Mouse (Mus musculus): ENCODE results near the gene Megf11. TPM values are rescaled to one million over a fixed set of nuclear protein-coding genes. Genes with fewer than 3 reads are reported as not detected.
"Not testable (repeated sequence)": the region's sequence is repeated elsewhere in the genome, so short reads cannot be mapped to it uniquely, and the experiment has no call there.

Gene Megf11
- total and polyA plus RNA-seq, 3 experiments = 0.33 to 0.38 TPM; not detected in 1

DNA sequence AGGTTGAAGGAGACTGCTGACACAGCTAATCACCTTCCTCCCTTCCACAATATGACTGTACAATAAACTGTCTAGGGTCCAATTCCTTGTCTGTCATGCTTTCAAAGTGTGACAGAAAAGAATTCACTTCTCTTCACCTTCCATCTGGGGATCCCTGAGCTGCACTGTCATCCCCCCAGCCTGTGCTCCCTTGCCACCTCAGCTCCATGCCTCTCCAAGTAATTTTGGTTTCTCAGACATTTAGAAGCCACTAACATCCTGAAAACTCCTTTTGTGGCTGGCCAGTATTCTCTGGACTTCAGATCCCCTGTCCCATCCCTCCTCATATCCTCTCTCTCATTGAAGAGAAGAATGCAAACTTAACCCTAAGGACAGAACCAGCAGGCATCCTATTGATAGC lies 317.0 kb downstream of the Megf11 start:
- ATAC-seq (ENCODE audit: extremely low read depth, insufficient number of reproducible peaks, low FRiP score, poor library complexity, severe bottlenecking) (no peak), DNase-seq (ENCODE audit: low spot score) (no peak)
- H3K4me1 ChIP-seq (ENCODE audit: insufficient read depth, low read depth, low read length) = peaks cover 19% of the 10 kb centered on the region
- TF ChIP-seq POLR2AphosphoS5 (IDR thresholded peaks at IDR 0.05; ENCODE audit: insufficient replicate concordance, low read depth, low read length) = no peak
- TF ChIP-seq TAL1 (conservative IDR thresholded peaks at IDR 0.05; ENCODE audit: low read depth, low read length) = no peak
- TF ChIP-seq GATA1 (IDR thresholded peaks at IDR 0.05; ENCODE audit: borderline replicate concordance, low read length) = no peak
- H3K9me3 ChIP-seq (replicated peaks) = no peaks in the 10 kb centered on the region
- peaks cover 79% of the 10 kb centered on the region for H3K36me3 ChIP-seq (replicated peaks)
- no peaks in the 10 kb centered on the region for H3K27me3 ChIP-seq (ENCODE audit: insufficient read depth, low read length)
- H3K4me3 ChIP-seq (ENCODE audit: low read depth, low read length) = no peak overlapping the region

DNA sequence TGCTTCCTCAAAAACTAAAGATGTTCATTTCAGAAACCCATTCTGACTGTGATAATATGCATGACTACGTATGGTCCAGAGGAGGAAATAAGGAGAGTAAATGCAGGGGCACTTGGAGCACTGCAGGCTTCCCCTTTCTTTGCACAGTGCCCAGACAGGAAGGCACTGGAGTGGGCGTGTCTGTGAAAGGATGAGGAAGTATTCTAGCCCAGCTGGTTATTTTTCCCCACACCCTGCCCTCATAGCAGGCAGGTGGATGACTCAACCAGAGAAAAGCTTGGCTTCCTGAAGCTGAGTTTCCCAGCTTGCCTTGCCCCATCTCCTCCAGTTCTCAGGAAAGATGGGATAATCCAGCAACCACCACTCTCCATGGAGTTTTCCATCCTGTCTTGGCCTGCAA lies 317.5 kb downstream of the Megf11 start:
- DNase-seq (ENCODE audit: low spot score) = peak; percentile 66
- Histone ChIP-seq H3K9me3 (replicated peaks) (no peaks in the 10 kb centered on the region), H3K36me3 (replicated peaks) (peaks cover 79% of the 10 kb centered on the region), H3K4me3 (ENCODE audit: low read depth, low read length) (no peak overlapping the region), H3K4me1 (ENCODE audit: insufficient read depth, low read depth, low read length) (peaks cover 19% of the 10 kb centered on the region), H3K27me3 (ENCODE audit: insufficient read depth, low read length) (no peaks in the 10 kb centered on the region)
- TF ChIP-seq GATA2 (IDR thresholded peaks at IDR 0.05; ENCODE audit: borderline replicate concordance, low read depth, low read length) (no peak), CTCF (IDR thresholded peaks at IDR 0.05; ENCODE audit: low read depth, low read length) (no peak), POLR2AphosphoS5 (IDR thresholded peaks at IDR 0.05; ENCODE audit: insufficient replicate concordance, low read depth, low read length) (no peak), GATA1 (IDR thresholded peaks at IDR 0.05; ENCODE audit: borderline replicate concordance, low read length) (no peak)
- ATAC-seq (ENCODE audit: extremely low read depth, insufficient number of reproducible peaks, low FRiP score, poor library complexity, severe bottlenecking) = peak; percentile 60

DNA sequence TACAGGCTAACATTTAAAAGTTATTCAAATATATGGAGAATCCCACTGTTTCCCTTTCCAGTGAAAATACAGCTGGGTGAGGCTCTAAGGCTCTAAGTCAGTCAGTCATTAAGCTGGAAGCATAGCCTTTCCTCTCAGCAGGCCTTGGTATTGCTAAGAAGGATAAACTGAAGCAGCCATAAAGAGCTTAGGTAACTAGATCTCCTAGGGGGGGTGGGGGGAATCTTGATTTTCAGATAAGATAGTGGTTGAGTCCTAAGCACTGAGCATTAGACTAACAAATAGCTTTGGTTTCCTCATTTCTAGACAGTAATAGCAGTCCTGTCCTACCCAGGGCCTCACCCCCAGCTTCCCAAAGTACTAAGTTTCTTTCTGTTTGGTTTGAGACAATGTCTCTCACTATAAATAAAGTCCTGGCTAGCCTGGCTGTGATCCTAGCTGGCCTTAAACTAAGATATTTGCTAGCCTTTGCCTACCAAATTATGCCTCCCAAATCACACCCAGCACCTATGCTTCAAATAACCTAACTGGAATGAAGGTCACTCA lies 318.1 kb downstream of the Megf11 start:
- Histone ChIP-seq H3K4me1 (ENCODE audit: insufficient read depth, low read depth, low read length) (peaks cover 19% of the 10 kb centered on the region), H3K27me3 (ENCODE audit: insufficient read depth, low read length) (no peaks in the 10 kb centered on the region), H3K9me3 (replicated peaks) (no peaks in the 10 kb centered on the region), H3K4me3 (ENCODE audit: low read depth, low read length) (no peak overlapping the region), H3K36me3 (replicated peaks) (peaks cover 79% of the 10 kb centered on the region)
- ATAC-seq (ENCODE audit: extremely low read depth, insufficient number of reproducible peaks, low FRiP score, poor library complexity, severe bottlenecking) (no peak), DNase-seq (ENCODE audit: low spot score) (no peak)
- no peak for TF ChIP-seq GATA1 (IDR thresholded peaks at IDR 0.05; ENCODE audit: borderline replicate concordance, low read length)
- no peak for TF ChIP-seq TAL1 (conservative IDR thresholded peaks at IDR 0.05; ENCODE audit: low read depth, low read length)
- TF ChIP-seq POLR2AphosphoS5 (IDR thresholded peaks at IDR 0.05; ENCODE audit: insufficient replicate concordance, low read depth, low read length) = no peak
- TF ChIP-seq GATA2 (IDR thresholded peaks at IDR 0.05; ENCODE audit: borderline replicate concordance, low read depth, low read length) = no peak
- no peak for TF ChIP-seq CTCF (IDR thresholded peaks at IDR 0.05; ENCODE audit: low read depth, low read length)

DNA sequence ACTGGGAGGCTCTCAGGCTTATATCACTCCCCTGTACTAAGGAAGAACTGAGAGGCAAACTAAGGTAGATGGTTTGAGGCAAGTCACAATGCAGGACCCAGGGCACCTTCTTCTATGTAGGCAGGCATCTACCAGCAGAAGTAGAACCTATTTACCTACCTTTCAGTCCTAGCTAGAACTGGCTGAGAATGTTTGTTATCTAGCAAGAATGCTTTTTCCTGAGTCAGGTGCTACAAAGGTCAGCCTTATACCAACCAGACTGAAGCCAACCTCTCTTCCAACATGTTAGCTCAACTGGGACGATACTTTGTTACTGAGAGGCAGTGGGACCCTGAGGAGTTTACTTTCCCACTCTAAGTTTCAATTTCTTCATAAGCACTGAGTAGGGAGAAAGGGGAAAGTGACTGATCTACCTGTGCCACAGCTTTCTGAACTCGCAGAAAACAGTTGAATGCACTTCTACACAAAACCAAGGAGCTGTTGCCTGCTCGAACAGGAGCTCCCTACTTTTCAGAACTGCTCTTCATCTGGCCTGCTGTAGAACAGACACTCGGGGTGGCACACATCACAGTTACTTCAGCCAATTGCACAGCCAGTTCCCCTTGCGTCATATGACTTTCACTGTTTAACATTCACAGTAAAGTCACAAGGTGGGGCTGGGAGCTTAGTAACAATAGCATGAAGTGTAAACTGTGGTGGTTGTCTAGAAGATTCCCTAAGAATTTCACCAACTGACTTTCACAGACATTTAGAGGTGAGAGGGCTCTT lies 318.8 kb downstream of the Megf11 start:
- DNase-seq (ENCODE audit: low spot score) (no peak), ATAC-seq (ENCODE audit: extremely low read depth, insufficient number of reproducible peaks, low FRiP score, poor library complexity, severe bottlenecking) (no peak)
- H3K4me3 ChIP-seq (ENCODE audit: low read depth, low read length) = no peak overlapping the region
- TF ChIP-seq GATA1 (IDR thresholded peaks at IDR 0.05; ENCODE audit: borderline replicate concordance, low read length) (no peak), GATA2 (IDR thresholded peaks at IDR 0.05; ENCODE audit: borderline replicate concordance, low read depth, low read length) (no peak), TAL1 (conservative IDR thresholded peaks at IDR 0.05; ENCODE audit: low read depth, low read length) (no peak), POLR2AphosphoS5 (IDR thresholded peaks at IDR 0.05; ENCODE audit: insufficient replicate concordance, low read depth, low read length) (no peak), CTCF (IDR thresholded peaks at IDR 0.05; ENCODE audit: low read depth, low read length) (no peak)
- no peaks in the 10 kb centered on the region for H3K9me3 ChIP-seq (replicated peaks)
- peaks cover 75% of the 10 kb centered on the region for H3K36me3 ChIP-seq (replicated peaks)
- H3K4me1 ChIP-seq (ENCODE audit: insufficient read depth, low read depth, low read length) = peaks cover 19% of the 10 kb centered on the region
- H3K27me3 ChIP-seq (ENCODE audit: insufficient read depth, low read length) = no peaks in the 10 kb centered on the region

DNA sequence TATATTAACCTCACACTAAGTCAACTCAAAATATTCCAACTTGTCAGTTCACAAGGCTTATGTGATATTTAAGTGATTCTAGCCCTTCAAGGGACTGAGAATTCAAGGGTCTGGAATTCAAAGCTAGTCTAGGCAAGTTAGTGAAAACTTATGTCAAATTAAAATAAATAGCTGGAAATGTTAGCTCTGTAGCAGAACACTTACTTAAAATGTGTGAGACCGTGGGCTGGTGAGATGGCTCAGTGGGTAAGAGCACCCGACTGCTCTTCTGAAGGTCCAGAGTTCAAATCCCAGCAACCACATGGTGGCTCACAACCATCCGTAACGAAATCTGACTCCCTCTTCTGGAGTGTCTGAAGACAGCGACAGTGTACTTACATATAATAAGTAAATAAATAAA lies 324.9 kb downstream of the Megf11 start:
- H3K9me3 ChIP-seq (replicated peaks); ATAC-seq (ENCODE audit: extremely low read depth, insufficient number of reproducible peaks, low FRiP score, poor library complexity, severe bottlenecking); H3K4me3 ChIP-seq (ENCODE audit: low read depth, low read length); H3K27me3 ChIP-seq (ENCODE audit: insufficient read depth, low read length); DNase-seq (ENCODE audit: low spot score); H3K4me1 ChIP-seq (ENCODE audit: insufficient read depth, low read depth, low read length): not testable (repeated sequence)
- H3K36me3 ChIP-seq (replicated peaks) = peaks cover 57% of the 10 kb centered on the region

DNA sequence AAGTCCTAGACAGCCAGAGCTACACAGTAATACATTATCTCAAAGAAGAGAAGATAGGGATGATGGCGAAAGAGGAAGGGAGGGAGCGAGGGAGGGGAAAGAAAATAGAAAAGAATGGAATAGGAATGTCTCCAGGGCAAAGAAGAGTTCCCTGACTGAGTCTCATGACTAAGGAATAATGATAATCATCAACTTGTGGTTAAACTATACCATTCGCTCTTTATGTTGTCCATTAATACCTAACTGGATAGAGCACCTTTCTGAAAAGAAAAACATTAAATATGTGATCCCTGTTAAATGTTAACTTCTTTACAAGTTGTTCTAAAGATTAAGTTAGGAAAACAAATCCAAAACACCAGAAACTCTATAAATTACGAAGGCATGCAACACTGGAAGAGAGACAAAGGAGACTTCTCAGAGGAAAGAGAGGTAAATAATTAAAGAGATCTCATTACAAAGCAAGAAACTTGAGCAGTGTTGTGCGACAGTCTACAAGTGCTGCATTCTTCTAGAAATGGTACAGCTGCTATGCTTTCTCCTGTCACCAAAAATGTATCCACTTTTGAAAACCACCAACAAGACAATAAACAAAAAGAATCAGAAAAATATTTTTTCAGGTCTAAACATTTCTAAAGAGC lies 334.2 kb downstream of the Megf11 start:
- Histone ChIP-seq H3K4me3 (ENCODE audit: low read depth, low read length) (no peak overlapping the region), H3K4me1 (ENCODE audit: insufficient read depth, low read depth, low read length) (no peaks in the 10 kb centered on the region), H3K36me3 (replicated peaks) (peaks cover 58% of the 10 kb centered on the region), H3K9me3 (replicated peaks) (no peaks in the 10 kb centered on the region), H3K27me3 (ENCODE audit: insufficient read depth, low read length) (no peaks in the 10 kb centered on the region)
- no peak for TF ChIP-seq TAL1 (conservative IDR thresholded peaks at IDR 0.05; ENCODE audit: low read depth, low read length)
- TF ChIP-seq GATA2 (IDR thresholded peaks at IDR 0.05; ENCODE audit: borderline replicate concordance, low read depth, low read length) = no peak
- TF ChIP-seq POLR2AphosphoS5 (IDR thresholded peaks at IDR 0.05; ENCODE audit: insufficient replicate concordance, low read depth, low read length) = no peak
- no peak for TF ChIP-seq CTCF (IDR thresholded peaks at IDR 0.05; ENCODE audit: low read depth, low read length)
- no peak for TF ChIP-seq GATA1 (IDR thresholded peaks at IDR 0.05; ENCODE audit: borderline replicate concordance, low read length)
- no peak for ATAC-seq (ENCODE audit: extremely low read depth, insufficient number of reproducible peaks, low FRiP score, poor library complexity, severe bottlenecking)
- no peak for DNase-seq (ENCODE audit: low spot score)

Data from G1E (cell line).